Mouse (Mus musculus) adrenal gland, postnatal 10 days (tissue): ENCODE data around the gene Tmem132b. TPM values are rescaled to one million over a fixed set of nuclear protein-coding genes. Genes with fewer than 3 reads are reported as not detected.
"Not testable (repeated sequence)": the region's sequence is repeated elsewhere in the genome, so short reads cannot be mapped to it uniquely, and the experiment has no call there.

Experiments used
- DNase-seq: peaks from one replicate; pipeline ENCODE4 v3.0.0; 2021; ENCODE audit warnings: mixed read lengths
- long read RNA-seq, 2 experiments: library from polyadenylated mRNA; stranded (forward); transcript quantifications; one replicate each; pipeline ENCODE4 v2.0.0; 2021
- total RNA-seq, 2 experiments: library from RNA; stranded (reverse); gene quantifications; 2 replicates each; pipeline ENCODE4 v1.2.3; 2021

Tmem132b gene
- total RNA-seq, result 1 to 10 TPM in 1 of 2 experiments, under 1 TPM in 1; 0.70 to 1.2 TPM
- long read RNA-seq, experiment 1, result 0 reads
- long read RNA-seq, experiment 2, partial matches to known transcripts, result 0 of 2 reads
- long read RNA-seq, experiment 2, other reads (novel, unspliced or antisense), result 2 of 2 reads

- no peak for DNase-seq
These were observed at the start of gene Tmem132b for GRCm38 (mm10) chr5:125531634-125532033. TSS of gene Tmem132b (plus strand) at chr5:125531774.

- DNase-seq, result no peak
These were observed 49.1 kb upstream of the Tmem132b start for GRCm38 (mm10) chr5:125482474-125482873.

GRCm38 (mm10) chr5:125483712-125484611 lies 47.6 kb upstream of the Tmem132b start:
- no peak for DNase-seq

GRCm38 (mm10) chr5:125485031-125485778 lies 46.4 kb upstream of the Tmem132b start:
- DNase-seq, result no peak

- DNase-seq, result no peak
These were observed 45.5 kb upstream of the Tmem132b start for GRCm38 (mm10) chr5:125486088-125486487.

- no peak for DNase-seq
These were observed 44.0 kb upstream of the Tmem132b start for GRCm38 (mm10) chr5:125487375-125488115.

- DNase-seq, result no peak
These were observed 43.5 kb upstream of the Tmem132b start for GRCm38 (mm10) chr5:125488116-125488455.

GRCm38 (mm10) chr5:125488953-125489352 lies 42.6 kb upstream of the Tmem132b start:
- not testable (repeated sequence) for DNase-seq

GRCm38 (mm10) chr5:125491107-125491506 lies 40.5 kb upstream of the Tmem132b start:
- no peak for DNase-seq

- no peak for DNase-seq
These were observed 39.0 kb upstream of the Tmem132b start for GRCm38 (mm10) chr5:125492379-125493092.

- DNase-seq, result no peak
These were observed 38.5 kb upstream of the Tmem132b start for GRCm38 (mm10) chr5:125493093-125493423.

GRCm38 (mm10) chr5:125495655-125496054 lies 35.9 kb upstream of the Tmem132b start:
- peak; percentile 53 for DNase-seq

GRCm38 (mm10) chr5:125497821-125498600 lies 33.6 kb upstream of the Tmem132b start:
- DNase-seq, result peak; percentile 77

GRCm38 (mm10) chr5:125501505-125501904 lies 30.1 kb upstream of the Tmem132b start:
- DNase-seq, result no peak

- DNase-seq, result no peak
These were observed 29.4 kb upstream of the Tmem132b start for GRCm38 (mm10) chr5:125502186-125502585.

GRCm38 (mm10) chr5:125503628-125504027 lies 27.9 kb upstream of the Tmem132b start:
- DNase-seq, result no peak

- no peak for DNase-seq
These were observed 26.9 kb upstream of the Tmem132b start for GRCm38 (mm10) chr5:125504692-125505091.

GRCm38 (mm10) chr5:125505968-125506367 lies 25.6 kb upstream of the Tmem132b start:
- no peak for DNase-seq

GRCm38 (mm10) chr5:125507582-125507981 lies 24.0 kb upstream of the Tmem132b start:
- DNase-seq, result no peak

GRCm38 (mm10) chr5:125508006-125508405 lies 23.6 kb upstream of the Tmem132b start:
- no peak for DNase-seq

- peak; percentile 61 for DNase-seq
These were observed 22.0 kb upstream of the Tmem132b start for GRCm38 (mm10) chr5:125509541-125509940.
